Mouse (Mus musculus) liver, embryonic 14.5 days (tissue): ENCODE measurements around the gene Rad23a. TPM values are rescaled to one million over a fixed set of nuclear protein-coding genes. Genes with fewer than 3 reads are reported as not detected.
A peak's percentile ranks its signal among the peaks of the same experiment; 100 is the strongest.

Experiments used
- ATAC-seq: fragments of 200-750 bp; cut with Nextera tagmentation; 2 replicates; pipeline ENCODE4 v1.8.0; 2017; ENCODE audit warnings: moderate number of reproducible peaks, mild to moderate bottlenecking, moderate library complexity; ENCODE audit not compliant: insufficient read depth
- DNase-seq, 3 experiments: peaks; one replicate each; pipeline ENCODE4 v3.0.0-alpha.2; 2012 to 2013; ENCODE audit warnings: low read depth in 3 of 3, low spot score in 3 of 3
- H3K27ac ChIP-seq: fragments of 300-500 bp; sonication (generic); 2 replicates; pipeline ENCODE4 v1.5.1; 2014; ENCODE audit warnings: moderate library complexity, mild to moderate bottlenecking, control low read depth, inconsistent platforms
- H3K27me3 ChIP-seq: fragments of 300-500 bp; sonication (generic); 2 replicates; pipeline ENCODE4 v1.6.1; 2014; ENCODE audit warnings: mild to moderate bottlenecking, low read length, moderate library complexity; ENCODE audit not compliant: control insufficient read depth, insufficient read depth
- H3K36me3 ChIP-seq: fragments of 300-500 bp; sonication (generic); replicated peaks from 2 replicates; pipeline ENCODE4 v1.6.1; 2014; ENCODE audit warnings: low read depth; ENCODE audit not compliant: control insufficient read depth, insufficient read depth
- H3K4me1 ChIP-seq, 2 experiments: fragments of 200-500 bp in 1 of 2; fragments of 300-500 bp in 1 of 2; sonication (generic) in 1 of 2; replicated peaks; 2 replicates each; pipeline ENCODE4 v1.6.1; 2012 to 2014; ENCODE audit warnings: antibody characterized with exemption in 1 of 2, inconsistent platforms in 1 of 2, low read length in 1 of 2; ENCODE audit not compliant: control insufficient read depth in 2 of 2, insufficient read depth in 2 of 2
- H3K4me2 ChIP-seq: fragments of 300-500 bp; sonication (generic); 2 replicates; pipeline ENCODE4 v1.6.1; 2014; ENCODE audit warnings: low read depth, mild to moderate bottlenecking, control low read depth, moderate library complexity
- H3K4me3 ChIP-seq, 2 experiments: fragments of 200-500 bp in 1 of 2; fragments of 300-500 bp in 1 of 2; sonication (generic) in 1 of 2; 2 replicates each; pipeline ENCODE4 v1.5.1; 2012 to 2014; ENCODE audit warnings: low read depth in 2 of 2, low read length in 2 of 2, mild to moderate bottlenecking in 2 of 2, control low read depth in 1 of 2, inconsistent platforms in 1 of 2, moderate library complexity in 1 of 2; ENCODE audit not compliant: insufficient read depth in 1 of 2
- H3K9ac ChIP-seq: fragments of 300-500 bp; sonication (generic); replicated peaks from 2 replicates; pipeline ENCODE4 v1.6.1; 2014; ENCODE audit warnings: mild to moderate bottlenecking, control low read depth, moderate library complexity
- H3K9me3 ChIP-seq: fragments of 300-500 bp; sonication (generic); 2 replicates; pipeline ENCODE4 v1.6.1; 2016; ENCODE audit warnings: low read length, mixed read lengths; ENCODE audit not compliant: control insufficient read depth
- CTCF ChIP-seq: IDR thresholded peaks from 2 replicates; pipeline ENCODE4 v1.5.1; 2016; ENCODE audit warnings: antibody characterized with exemption, low read depth, control low read depth
- EP300 ChIP-seq: IDR thresholded peaks from 2 replicates; pipeline ENCODE4 v1.6.1; 2016; ENCODE audit warnings: antibody characterized with exemption, low read depth
- WGBS: fragments of 180-500 bp; shearing (Covaris S2); extraction: QIAGEN DNeasy Blood & Tissue Kit; methylation state at CpG from one replicate; pipeline ENCODE4 v1.1.7; 2014; ENCODE audit not compliant: insufficient replicate concordance; 5-methylcytosine and 5-hydroxymethylcytosine counted together
- polyA plus RNA-seq, 2 experiments: library from polyadenylated mRNA; depleted of rRNA in 1 of 2; stranded (reverse) in 1 of 2; unstranded in 1 of 2; fragments of >200 nt; fragmentation: Nextera tagmentation in 1 of 2; extraction: Ambion mirVana in 1 of 2; gene quantifications; 2 replicates each; pipeline versions ENCODE4 v1.2.1 to v1.2.3; 2012 to 2014

The Rad23a gene
- polyA plus RNA-seq, 2 experiments = 139 to 258 TPM

DNA sequence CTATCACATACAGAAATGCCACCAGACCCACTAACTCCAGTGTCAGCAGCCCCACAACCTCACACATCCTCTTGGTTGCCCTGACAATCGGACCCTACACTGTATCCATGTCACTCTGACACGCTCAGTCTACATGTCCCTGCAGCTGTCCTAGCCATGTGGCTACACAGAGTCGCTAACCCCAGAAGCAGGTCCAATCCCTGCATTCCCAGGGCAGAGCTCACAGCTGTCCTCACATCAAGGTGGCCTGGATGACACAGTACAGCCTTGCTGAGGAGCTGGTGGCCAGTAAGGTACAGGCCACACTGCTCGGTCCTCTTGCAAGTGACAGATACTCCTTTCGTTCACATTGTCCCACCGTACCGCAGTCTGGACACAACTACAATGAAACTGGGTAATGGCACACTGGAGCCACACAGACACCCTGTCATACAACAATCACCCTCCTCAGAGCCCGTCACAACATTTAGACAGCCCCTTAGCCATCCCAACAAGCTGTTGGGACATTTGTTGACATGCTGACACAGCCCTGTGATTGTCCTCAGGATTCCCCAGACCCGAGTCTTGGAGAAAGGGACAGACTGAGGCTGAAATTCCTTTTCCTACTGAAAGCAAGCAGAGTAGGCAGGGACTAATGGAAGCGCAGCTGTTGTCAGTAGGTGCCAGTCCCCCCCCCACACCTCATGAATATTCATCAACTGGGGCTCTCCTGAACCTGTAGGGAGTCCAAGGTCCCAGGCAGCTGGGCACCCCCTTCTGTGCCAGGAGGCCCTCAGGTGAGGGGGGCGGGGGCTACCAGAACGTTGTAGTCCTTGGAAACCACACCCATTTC lies 31.1 kb downstream of the Rad23a start:
- H3K27me3 ChIP-seq = peaks cover 18% of the 10 kb centered on the region
- H3K36me3 ChIP-seq = no peaks in the 10 kb centered on the region
- no peak for ATAC-seq
- H3K4me2 ChIP-seq = no peak overlapping the region
- peaks cover 3 to 6% of the 10 kb centered on the region in 2 experiments; a peak in 3 of 4 replicates for H3K4me1 ChIP-seq
- H3K9ac ChIP-seq = no peak overlapping the region
- TF ChIP-seq EP300 (no peak), CTCF (no peak)
- H3K9me3 ChIP-seq = no peaks in the 10 kb centered on the region
- no peak for DNase-seq
- WGBS = 67% methylated on average over 12 of the region's 12 CpGs
- H3K27ac ChIP-seq = no peak overlapping the region
- no peak overlapping the region for H3K4me3 ChIP-seq

DNA sequence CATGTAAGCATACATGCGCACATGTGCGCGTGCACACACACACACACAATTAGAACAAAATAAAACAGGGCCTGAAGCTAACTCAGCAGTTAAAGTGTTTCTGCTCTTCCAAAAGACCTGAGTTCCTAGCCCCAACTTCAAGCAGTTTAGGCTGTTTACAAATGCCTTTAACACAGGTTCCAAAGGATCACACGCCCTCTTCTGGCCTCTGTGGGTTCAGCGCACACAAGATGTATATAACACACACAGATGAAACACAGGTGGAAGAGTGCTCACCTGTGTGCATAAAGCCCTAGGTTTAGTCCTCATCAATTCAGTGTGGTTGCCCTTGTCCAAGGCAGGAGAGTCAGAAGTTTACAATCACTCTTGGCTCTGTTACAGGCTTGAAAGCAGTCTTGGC lies 34.4 kb downstream of the Rad23a start:
- ATAC-seq = no peak
- Histone ChIP-seq H3K4me1 (peaks cover 3 to 4% of the 10 kb centered on the region in 2 experiments; a peak in 3 of 4 replicates), H3K4me3 (no peak overlapping the region), H3K9ac (no peak overlapping the region), H3K36me3 (no peaks in the 10 kb centered on the region), H3K4me2 (no peak overlapping the region), H3K27me3 (peaks cover 11% of the 10 kb centered on the region), H3K27ac (no peak overlapping the region), H3K9me3 (no peaks in the 10 kb centered on the region)
- 85% methylated on average over 5 of the region's 5 CpGs for WGBS
- TF ChIP-seq CTCF (peak; percentile 33), EP300 (no peak)
- DNase-seq = no peak

DNA sequence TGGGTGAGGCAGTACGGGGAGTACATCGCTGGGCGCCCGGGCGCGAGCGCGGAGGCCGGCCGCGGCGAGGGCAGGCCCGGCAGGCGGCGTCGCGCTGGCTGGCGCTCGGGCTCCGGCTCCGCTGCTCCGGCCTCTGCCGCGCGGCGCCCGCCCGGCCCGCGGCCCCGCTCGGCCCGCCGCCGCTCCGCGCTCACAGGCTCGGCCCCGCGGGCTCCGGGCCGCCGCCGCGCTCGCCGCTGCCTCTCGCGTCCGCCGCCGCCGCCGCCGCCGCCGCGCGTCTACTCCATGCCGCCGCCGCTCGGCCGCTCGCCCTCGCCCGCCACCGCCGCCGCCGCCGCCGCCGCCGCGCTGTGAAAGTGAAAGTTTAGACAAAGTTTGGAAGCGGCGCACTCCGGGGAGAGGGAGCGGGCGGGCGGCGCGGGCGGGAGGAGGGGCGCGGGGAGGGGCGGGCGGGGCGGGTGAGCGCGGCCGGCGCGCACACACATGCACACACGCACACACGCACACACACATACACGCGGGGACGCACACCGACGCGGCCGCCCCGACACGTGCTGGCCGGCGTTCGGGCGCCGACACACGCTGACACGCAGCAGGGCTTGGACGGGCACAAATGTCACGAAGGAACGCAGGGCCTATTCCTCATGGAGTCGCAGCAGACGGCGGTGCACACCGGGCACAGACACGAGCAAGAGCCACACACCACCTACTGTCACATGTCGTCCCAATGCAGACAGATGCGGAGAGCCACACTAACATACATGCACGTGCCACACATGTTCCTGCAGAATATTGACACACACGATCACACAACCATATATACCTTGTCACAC lies 40.2 kb downstream of the Rad23a start, which contains the start of gene Nfix:
Nfix (minus strand) TSS at position 346 of the 833 bp plus-strand sequence.
- Histone ChIP-seq H3K4me3 (peak within 1 kb of the TSS; percentile 57 to 81), H3K27me3 (peaks cover 46% of the 10 kb centered on the region), H3K27ac (no peak within 1 kb of the TSS), H3K36me3 (no peaks in the 10 kb centered on the region), H3K9me3 (no peaks in the 10 kb centered on the region), H3K4me1 (no peaks in the 10 kb centered on the region; a peak in 1 of 4 replicates), H3K4me2 (peak within 1 kb of the TSS; percentile 98), H3K9ac (peak within 1 kb of the TSS; percentile 63)
- TF ChIP-seq EP300 = no peak
- no peak for TF ChIP-seq CTCF
- DNase-seq (no peak), ATAC-seq (peak; percentile 47)
- 2% methylated on average over 86 of the region's 125 CpGs for WGBS

DNA sequence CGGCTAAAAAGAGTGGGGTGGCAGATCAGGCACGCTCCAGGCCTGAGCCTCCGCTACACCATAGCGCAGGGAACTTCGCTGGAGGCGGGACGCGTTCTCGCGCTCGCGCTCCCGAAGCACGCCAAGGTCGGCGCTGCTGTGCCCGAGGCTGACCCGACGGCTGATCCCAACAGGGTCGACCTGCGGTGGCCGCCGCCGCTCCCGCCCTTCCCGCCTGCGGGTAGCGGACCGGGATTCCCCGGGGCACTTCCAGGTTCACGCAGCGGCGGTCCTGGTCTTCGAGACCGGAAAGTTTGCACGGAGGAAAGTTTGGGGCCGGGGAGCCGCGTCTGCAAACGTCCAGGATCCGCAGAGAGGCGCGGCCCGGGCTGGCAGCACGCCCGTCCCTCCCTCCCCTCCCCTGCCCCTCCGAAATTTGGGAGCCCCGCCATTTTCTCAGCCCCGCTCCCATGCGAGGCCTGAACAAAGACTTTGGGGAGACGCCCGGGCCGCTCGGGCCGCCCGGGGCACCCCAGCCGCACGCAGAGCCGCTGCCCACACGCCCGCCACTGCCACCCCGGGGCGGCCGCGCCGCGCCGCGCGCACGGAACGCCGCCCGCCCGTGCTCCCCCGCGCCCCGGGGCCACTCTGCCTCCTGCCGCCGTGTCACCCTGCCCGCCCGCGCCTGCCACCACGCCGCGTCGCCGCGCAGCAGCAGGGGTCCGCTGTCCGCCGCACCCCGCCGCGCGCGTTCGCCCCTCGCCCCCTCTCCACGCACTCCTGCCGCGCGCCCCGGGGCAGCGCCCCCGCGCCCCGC lies 41.1 kb downstream of the Rad23a start:
- Histone ChIP-seq H3K27ac (no peak overlapping the region), H3K4me2 (peak overlapping the region; percentile 98), H3K9me3 (no peaks in the 10 kb centered on the region), H3K36me3 (no peaks in the 10 kb centered on the region), H3K27me3 (peaks cover 43% of the 10 kb centered on the region), H3K4me3 (peak overlapping the region; percentile 32 to 81), H3K4me1 (no peaks in the 10 kb centered on the region; a peak in 1 of 4 replicates), H3K9ac (peak overlapping the region; percentile 63)
- TF ChIP-seq EP300 = no peak
- no peak for TF ChIP-seq CTCF
- 1% methylated on average over 103 of the region's 108 CpGs for WGBS
- peak; percentile 49; the same call in 1 of the 2 replicates for ATAC-seq
- no peak for DNase-seq
